ENCODE assay signal across 28 mouse cellular contexts in genomic region chr16:96934795-96935194, GRCm38 (mm10).
"Had no signal": no experiment of that assay in that cellular context is flagged by ENCODE, and none has a peak within 500 bp of the region (broad histone marks: within the 10 kb centered on the region; RNA-seq: fewer than 3 reads in every experiment).

No protein-coding gene starts in this region.

- H3K27ac ChIP-seq: embryonic facial prominence, embryonic 10.5 days; embryonic facial prominence, embryonic 12.5 days; embryonic facial prominence, embryonic 13.5 days; embryonic facial prominence, embryonic 15.5 days; forebrain, embryonic 10.5 days; forebrain, embryonic 12.5 days; forebrain, embryonic 13.5 days; forebrain, embryonic 15.5 days; gastrocnemius, adult 2 months; heart, adult 2 months had no signal

- H3K4me3 ChIP-seq: embryonic facial prominence, embryonic 10.5 days; embryonic facial prominence, embryonic 12.5 days; embryonic facial prominence, embryonic 13.5 days; embryonic facial prominence, embryonic 15.5 days; erythroblast, embryonic 14.5 days; forebrain, embryonic 10.5 days; forebrain, embryonic 12.5 days; forebrain, embryonic 13.5 days; forebrain, embryonic 15.5 days; gastrocnemius, adult 2 months; heart, adult 2 months had no signal

- H3K36me3 ChIP-seq: embryonic facial prominence, embryonic 10.5 days; embryonic facial prominence, embryonic 12.5 days; embryonic facial prominence, embryonic 13.5 days; embryonic facial prominence, embryonic 15.5 days; forebrain, embryonic 10.5 days; forebrain, embryonic 12.5 days; forebrain, embryonic 15.5 days had no signal

- H3K9me3 ChIP-seq: embryonic facial prominence, embryonic 10.5 days; embryonic facial prominence, embryonic 12.5 days; embryonic facial prominence, embryonic 13.5 days; embryonic facial prominence, embryonic 15.5 days; forebrain, embryonic 10.5 days; forebrain, embryonic 12.5 days; forebrain, embryonic 13.5 days; forebrain, embryonic 15.5 days had no signal

- DNase-seq: cerebellum, adult 2 months; cerebellum, adult 8-10 months; cerebellum, adult 9-10 months; cerebellum, adult 9-11 months; cerebellum, postnatal 10 days; cerebellum, postnatal 14 days; cerebellum, postnatal 25 days; cerebellum, postnatal 36 days; embryo, embryonic 11 days; forebrain, postnatal 0 days; gastrocnemius, adult 2 months; gastrocnemius, postnatal 10 days; gastrocnemius, postnatal 14 days; gastrocnemius, postnatal 25 days; gastrocnemius, postnatal 36 days; heart, adult 18-20 months; heart, adult 2 months had no signal

- H3K4me1 ChIP-seq: embryonic facial prominence, embryonic 10.5 days; embryonic facial prominence, embryonic 12.5 days; embryonic facial prominence, embryonic 13.5 days; embryonic facial prominence, embryonic 15.5 days; forebrain, embryonic 10.5 days; forebrain, embryonic 12.5 days; forebrain, embryonic 13.5 days; forebrain, embryonic 15.5 days had no signal

- H3K27me3 ChIP-seq: embryonic facial prominence, embryonic 12.5 days; embryonic facial prominence, embryonic 15.5 days; forebrain, embryonic 12.5 days; forebrain, embryonic 13.5 days; forebrain, embryonic 15.5 days had no signal

- ATAC-seq: forebrain, embryonic 13.5 days; forebrain, embryonic 14.5 days; forebrain, embryonic 15.5 days; forebrain, embryonic 16.5 days; forebrain, postnatal 0 days had no signal
